Mouse (Mus musculus): ENCODE measurements around the gene Olfr700. TPM values are rescaled to one million over a fixed set of nuclear protein-coding genes. Genes with fewer than 3 reads are reported as not detected.

Olfr700 gene
- total RNA-seq (2014; rRNA removed; ENCODE audit: low replicate concordance) (not detected in 2 replicates), polyA plus RNA-seq (2015; fragmentation: Nextera tagmentation; extraction: Ambion mirVana) (not detected in 2 replicates)

DNA sequence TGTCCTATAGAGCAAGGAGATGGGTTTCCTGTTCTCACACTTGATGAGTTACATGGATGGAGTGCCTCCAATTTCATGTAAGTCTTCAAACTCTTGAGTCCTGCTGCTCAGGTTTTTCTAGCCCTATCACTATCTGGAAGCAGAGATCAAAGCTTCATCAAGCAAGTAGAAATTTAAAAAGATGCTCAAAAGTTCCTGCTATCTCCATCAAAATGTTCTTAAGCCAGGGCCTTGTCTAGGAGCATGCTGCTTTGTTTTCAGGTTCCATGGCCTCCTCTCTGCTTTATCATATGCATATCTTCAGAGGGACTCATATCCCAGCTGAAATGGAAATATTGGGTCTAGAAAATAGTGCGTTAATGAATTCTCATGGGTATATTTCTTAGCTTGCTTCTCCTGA is at the start of gene Olfr700:
Gene Olfr700, minus strand, starts transcription at position 101 of the 400 bp plus-strand sequence.
- DNase-seq (ENCODE audit: low spot score) (no peak), ATAC-seq (ENCODE audit: insufficient read depth, low read depth) (no peak)
- H3K27me3 ChIP-seq (ENCODE audit: control insufficient read depth, insufficient read depth, low read length): no peaks in the 10 kb centered on the region
- 77% methylated on average over 1 of the region's 1 CpGs for WGBS
- no peak within 1 kb of the TSS for H3K4me3 ChIP-seq (ENCODE audit: low read depth, low read length)
- no peak for TF ChIP-seq EP300 (IDR thresholded peaks at IDR 0.05; ENCODE audit: low read depth)
- TF ChIP-seq CTCF (IDR thresholded peaks at IDR 0.05; ENCODE audit: low read depth): no peak
- H3K36me3 ChIP-seq (replicated peaks; ENCODE audit: control insufficient read depth, insufficient read depth, low read length): no peaks in the 10 kb centered on the region
- H3K27ac ChIP-seq (ENCODE audit: low read depth): no peak within 1 kb of the TSS
- H3K9ac ChIP-seq (replicated peaks; ENCODE audit: low read depth, low read length): no peak within 1 kb of the TSS
- H3K4me1 ChIP-seq (ENCODE audit: control insufficient read depth, insufficient read depth): no peaks in the 10 kb centered on the region
- no peaks in the 10 kb centered on the region for H3K9me3 ChIP-seq (replicated peaks; ENCODE audit: control insufficient read depth, low read length)
- no peak within 1 kb of the TSS for H3K4me2 ChIP-seq (ENCODE audit: low read depth, low read length)

DNA sequence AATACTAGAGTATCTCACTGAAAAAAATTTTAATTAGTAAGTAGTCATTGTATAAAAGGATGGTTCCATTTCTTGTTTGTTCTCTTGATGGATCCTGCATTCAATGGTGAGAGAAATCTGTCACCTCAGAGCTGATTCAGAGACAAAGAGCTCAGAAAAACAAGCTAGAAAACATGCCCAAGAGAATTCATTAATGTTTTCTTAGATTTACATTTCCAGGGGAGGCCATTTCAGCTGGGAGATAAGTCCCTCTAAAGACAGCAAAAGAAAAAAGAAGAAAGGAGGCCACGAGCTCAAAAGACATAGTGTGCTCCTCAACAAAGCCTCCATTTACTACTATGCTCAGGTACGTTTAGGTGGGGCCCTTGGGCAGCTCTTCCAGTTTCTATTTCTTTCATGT is 34.4 kb upstream of the Olfr700 start, which contains the start of gene Olfr703:
Gene Olfr703, plus strand, starts transcription at position 301 of the 400 bp plus-strand sequence.
- H3K27me3 ChIP-seq (ENCODE audit: control insufficient read depth, insufficient read depth, low read length): no peaks in the 10 kb centered on the region
- no peak for TF ChIP-seq EP300 (IDR thresholded peaks at IDR 0.05; ENCODE audit: low read depth)
- TF ChIP-seq CTCF (IDR thresholded peaks at IDR 0.05; ENCODE audit: low read depth): no peak
- no peak within 1 kb of the TSS for H3K4me2 ChIP-seq (ENCODE audit: low read depth, low read length)
- no peak within 1 kb of the TSS for H3K4me3 ChIP-seq (ENCODE audit: low read depth, low read length)
- no peaks in the 10 kb centered on the region for H3K9me3 ChIP-seq (replicated peaks; ENCODE audit: control insufficient read depth, low read length)
- no peak for DNase-seq (ENCODE audit: low spot score)
- no peaks in the 10 kb centered on the region for H3K36me3 ChIP-seq (replicated peaks; ENCODE audit: control insufficient read depth, insufficient read depth, low read length)
- WGBS: 51% methylated on average over 2 of the region's 2 CpGs
- H3K9ac ChIP-seq (replicated peaks; ENCODE audit: low read depth, low read length): no peak within 1 kb of the TSS
- ATAC-seq (ENCODE audit: insufficient read depth, low read depth): no peak
- H3K4me1 ChIP-seq (ENCODE audit: control insufficient read depth, insufficient read depth): no peaks in the 10 kb centered on the region
- H3K27ac ChIP-seq (ENCODE audit: low read depth): no peak within 1 kb of the TSS

DNA sequence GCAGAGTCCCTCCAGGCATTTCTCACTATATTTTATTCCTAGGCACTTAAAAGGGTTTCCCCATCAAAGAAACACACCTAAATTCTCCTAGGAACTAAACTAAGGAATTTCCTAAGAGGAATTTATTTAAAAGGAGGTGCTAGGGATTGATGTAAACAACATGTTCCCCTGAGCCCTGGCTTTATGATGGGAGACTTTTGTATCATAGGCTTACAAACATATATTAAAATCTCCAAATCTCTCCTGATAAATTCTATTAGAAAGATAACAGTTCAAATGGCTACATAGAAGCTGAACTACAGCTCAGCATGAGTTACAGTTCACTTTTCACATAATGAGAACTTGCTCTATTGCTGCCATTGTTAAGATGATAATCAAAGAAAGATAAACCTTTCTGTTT is 25.2 kb upstream of the Olfr700 start, which contains the start of gene Olfr702:
Gene Olfr702, minus strand, starts transcription at position 101 of the 400 bp plus-strand sequence.
- H3K4me1 ChIP-seq (ENCODE audit: control insufficient read depth, insufficient read depth): no peaks in the 10 kb centered on the region
- no peaks in the 10 kb centered on the region for H3K36me3 ChIP-seq (replicated peaks; ENCODE audit: control insufficient read depth, insufficient read depth, low read length)
- no peak for TF ChIP-seq CTCF (IDR thresholded peaks at IDR 0.05; ENCODE audit: low read depth)
- TF ChIP-seq EP300 (IDR thresholded peaks at IDR 0.05; ENCODE audit: low read depth): no peak
- H3K4me3 ChIP-seq (ENCODE audit: low read depth, low read length): no peak within 1 kb of the TSS
- H3K27me3 ChIP-seq (ENCODE audit: control insufficient read depth, insufficient read depth, low read length): no peaks in the 10 kb centered on the region
- H3K9me3 ChIP-seq (replicated peaks; ENCODE audit: control insufficient read depth, low read length): no peaks in the 10 kb centered on the region
- H3K9ac ChIP-seq (replicated peaks; ENCODE audit: low read depth, low read length): no peak within 1 kb of the TSS
- no peak within 1 kb of the TSS for H3K27ac ChIP-seq (ENCODE audit: low read depth)
- no peak for DNase-seq (ENCODE audit: low spot score)
- H3K4me2 ChIP-seq (ENCODE audit: low read depth, low read length): no peak within 1 kb of the TSS
- no peak for ATAC-seq (ENCODE audit: insufficient read depth, low read depth)

DNA sequence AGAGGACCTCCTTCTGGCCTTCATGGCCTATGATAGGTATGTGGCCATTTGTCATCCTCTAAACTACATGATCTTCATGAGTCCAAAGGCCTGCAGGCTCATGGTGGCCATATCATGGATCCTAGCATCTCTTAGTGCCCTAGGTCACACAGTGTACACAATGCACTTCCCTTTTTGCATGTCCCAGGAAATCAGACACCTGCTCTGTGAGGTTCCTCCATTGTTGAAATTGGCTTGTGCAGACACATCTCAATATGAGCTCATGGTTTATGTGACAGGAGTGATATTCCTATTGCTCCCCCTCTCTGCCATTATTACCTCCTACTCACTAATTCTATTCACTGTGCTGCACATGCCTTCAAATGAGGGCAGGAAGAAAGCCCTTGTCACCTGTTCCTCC is 9.8 kb upstream of the Olfr700 start:
- no peak for TF ChIP-seq EP300 (IDR thresholded peaks at IDR 0.05; ENCODE audit: low read depth)
- no peak for TF ChIP-seq CTCF (IDR thresholded peaks at IDR 0.05; ENCODE audit: low read depth)
- ATAC-seq (ENCODE audit: insufficient read depth, low read depth) (no peak), DNase-seq (ENCODE audit: low spot score) (no peak)
- H3K27ac ChIP-seq (ENCODE audit: low read depth): no peak overlapping the region
- H3K27me3 ChIP-seq (ENCODE audit: control insufficient read depth, insufficient read depth, low read length): no peaks in the 10 kb centered on the region
- no peak overlapping the region for H3K9ac ChIP-seq (replicated peaks; ENCODE audit: low read depth, low read length)
- H3K36me3 ChIP-seq (replicated peaks; ENCODE audit: control insufficient read depth, insufficient read depth, low read length): no peaks in the 10 kb centered on the region
- no peaks in the 10 kb centered on the region for H3K9me3 ChIP-seq (replicated peaks; ENCODE audit: control insufficient read depth, low read length)
- H3K4me3 ChIP-seq (ENCODE audit: low read depth, low read length): no peak overlapping the region
- no peak overlapping the region for H3K4me2 ChIP-seq (ENCODE audit: low read depth, low read length)
- H3K4me1 ChIP-seq (ENCODE audit: control insufficient read depth, insufficient read depth): no peaks in the 10 kb centered on the region

DNA sequence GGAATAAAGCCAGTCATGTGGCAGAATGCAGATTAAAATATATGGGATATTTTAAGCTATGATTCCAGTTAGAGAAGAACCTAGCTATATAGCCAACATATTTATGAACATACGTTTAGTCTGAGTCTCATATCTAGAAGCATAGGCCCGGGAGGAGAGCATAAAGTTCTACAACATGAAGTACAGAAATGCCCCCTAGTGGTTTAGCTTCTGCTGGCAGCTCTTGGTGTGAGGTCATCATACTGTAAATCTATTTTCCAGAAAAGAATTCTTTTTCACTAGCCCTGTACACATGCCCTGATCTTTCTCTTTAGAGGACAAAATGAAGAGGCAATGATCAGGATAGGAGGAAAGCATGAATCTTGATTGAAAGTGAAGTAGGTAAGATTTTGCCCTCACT is 7.1 kb upstream of the Olfr700 start:
- H3K27me3 ChIP-seq (ENCODE audit: control insufficient read depth, insufficient read depth, low read length): no peaks in the 10 kb centered on the region
- H3K36me3 ChIP-seq (replicated peaks; ENCODE audit: control insufficient read depth, insufficient read depth, low read length): no peaks in the 10 kb centered on the region
- no peak overlapping the region for H3K4me3 ChIP-seq (ENCODE audit: low read depth, low read length)
- ATAC-seq (ENCODE audit: insufficient read depth, low read depth) (no peak), DNase-seq (ENCODE audit: low spot score) (no peak)
- no peak overlapping the region for H3K27ac ChIP-seq (ENCODE audit: low read depth)
- no peaks in the 10 kb centered on the region for H3K9me3 ChIP-seq (replicated peaks; ENCODE audit: control insufficient read depth, low read length)
- no peak for TF ChIP-seq EP300 (IDR thresholded peaks at IDR 0.05; ENCODE audit: low read depth)
- TF ChIP-seq CTCF (IDR thresholded peaks at IDR 0.05; ENCODE audit: low read depth): no peak
- H3K4me2 ChIP-seq (ENCODE audit: low read depth, low read length): no peak overlapping the region
- 32% methylated on average over 2 of the region's 2 CpGs for WGBS
- no peak overlapping the region for H3K9ac ChIP-seq (replicated peaks; ENCODE audit: low read depth, low read length)
- no peaks in the 10 kb centered on the region for H3K4me1 ChIP-seq (ENCODE audit: control insufficient read depth, insufficient read depth)

DNA sequence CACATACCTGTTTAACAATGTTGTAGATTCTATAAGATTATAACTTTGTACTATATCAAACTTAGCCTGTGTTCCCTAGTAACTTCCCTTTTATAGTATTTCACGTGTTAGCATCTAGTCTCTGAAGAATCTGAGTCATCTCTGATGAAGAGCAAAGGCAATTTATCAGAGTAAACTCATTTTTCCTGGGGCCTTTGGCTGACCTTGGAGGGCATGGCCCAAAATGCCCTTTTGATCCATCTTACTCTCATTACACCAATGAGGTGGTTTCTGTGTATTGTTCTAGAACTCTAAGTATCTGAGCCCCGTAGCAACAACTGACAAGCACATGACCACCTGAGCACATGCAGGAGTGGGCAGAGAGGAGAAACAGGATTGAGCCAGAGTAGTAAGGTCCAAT is 5.2 kb upstream of the Olfr700 start, which contains the start of gene Olfr701:
Gene Olfr701, plus strand, starts transcription at position 301 of the 400 bp plus-strand sequence.
- no peaks in the 10 kb centered on the region for H3K9me3 ChIP-seq (replicated peaks; ENCODE audit: control insufficient read depth, low read length)
- no peak within 1 kb of the TSS for H3K9ac ChIP-seq (replicated peaks; ENCODE audit: low read depth, low read length)
- TF ChIP-seq CTCF (IDR thresholded peaks at IDR 0.05; ENCODE audit: low read depth) (no peak), EP300 (IDR thresholded peaks at IDR 0.05; ENCODE audit: low read depth) (no peak)
- no peaks in the 10 kb centered on the region for H3K27me3 ChIP-seq (ENCODE audit: control insufficient read depth, insufficient read depth, low read length)
- H3K27ac ChIP-seq (ENCODE audit: low read depth): no peak within 1 kb of the TSS
- no peak within 1 kb of the TSS for H3K4me3 ChIP-seq (ENCODE audit: low read depth, low read length)
- WGBS: 52% methylated on average over 2 of the region's 2 CpGs
- H3K4me1 ChIP-seq (ENCODE audit: control insufficient read depth, insufficient read depth): no peaks in the 10 kb centered on the region
- ATAC-seq (ENCODE audit: insufficient read depth, low read depth) (no peak), DNase-seq (ENCODE audit: low spot score) (no peak)
- H3K4me2 ChIP-seq (ENCODE audit: low read depth, low read length): no peak within 1 kb of the TSS
- no peaks in the 10 kb centered on the region for H3K36me3 ChIP-seq (replicated peaks; ENCODE audit: control insufficient read depth, insufficient read depth, low read length)
